Mouse (Mus musculus): ENCODE data around the gene Fam20b. TPM values are rescaled to one million over a fixed set of nuclear protein-coding genes. Genes with fewer than 3 reads are reported as not detected.

Gene Fam20b
- 12.4 and 18.6 TPM in 2 replicates for polyA plus RNA-seq (2021; fragmentation: Nextera tagmentation)
- long read RNA-seq, experiment 1, full-length matches to known transcripts, result 26 of 67 reads
- long read RNA-seq, experiment 1, partial matches to known transcripts, result 11 of 67 reads
- long read RNA-seq, experiment 1, other reads (novel, unspliced or antisense), result 30 of 67 reads
- long read RNA-seq, experiment 2, full-length matches to known transcripts, result 1 of 26 reads
- long read RNA-seq, experiment 2, partial matches to known transcripts, result 3 of 26 reads
- long read RNA-seq, experiment 2, other reads (novel, unspliced or antisense), result 22 of 26 reads

GRCm38 (mm10) chr1:156718950-156719805 lies at the start of gene Fam20b:
TSS of gene Fam20b (minus strand) at chr1:156719086.

GRCm38 (mm10) chr1:156674195-156675000 lies 44.5 kb downstream of the Fam20b start, which contains the start of gene Tor3a:
TSS of gene Tor3a (minus strand) at chr1:156674356.

Other genes with a start within 250 kb of the Fam20b start
- gene Soat1, start 244.8 kb downstream of the Fam20b start, polyA plus RNA-seq (2021; fragmentation: Nextera tagmentation), result 37.3 and 37.8 TPM in 2 replicates
- 6.6 and 9.3 TPM in 2 replicates for gene Gm10031, start 195.1 kb downstream of the Fam20b start, polyA plus RNA-seq (2021; fragmentation: Nextera tagmentation)
- 1.5 and 2.5 TPM in 2 replicates for gene Abl2, start 160.3 kb downstream of the Fam20b start, polyA plus RNA-seq (2021; fragmentation: Nextera tagmentation)
- gene Tor3a, start 44.7 kb downstream of the Fam20b start, polyA plus RNA-seq (2021; fragmentation: Nextera tagmentation), result 7.8 and 7.9 TPM in 2 replicates
- gene Angptl1, start 119.5 kb upstream of the Fam20b start, polyA plus RNA-seq (2021; fragmentation: Nextera tagmentation), result 0.74 and 0.94 TPM in 2 replicates
- gene Ralgps2, start 220.5 kb upstream of the Fam20b start, polyA plus RNA-seq (2021; fragmentation: Nextera tagmentation), result 26.8 and 36.7 TPM in 2 replicates